Mouse (Mus musculus) forebrain, embryonic 13.5 days (tissue): ENCODE data around the gene Atp7a. TPM values are rescaled to one million over a fixed set of nuclear protein-coding genes. Genes with fewer than 3 reads are reported as not detected.
A peak's percentile ranks its signal among the peaks of the same experiment; 100 is the strongest.

Source experiments
- ATAC-seq: fragments of 200-750 bp; cut with Nextera tagmentation; 2 replicates; pipeline ENCODE4 v1.8.0; 2017
- H3K27ac ChIP-seq: fragments of 300-500 bp; sonication (generic); 2 replicates; pipeline ENCODE4 v1.5.1; 2015; ENCODE audit warnings: inconsistent platforms, mild to moderate bottlenecking, moderate library complexity
- H3K27me3 ChIP-seq: fragments of 300-500 bp; sonication (generic); 2 replicates; pipeline ENCODE4 v1.6.1; 2015; ENCODE audit warnings: mild to moderate bottlenecking, inconsistent platforms
- H3K36me3 ChIP-seq: fragments of 300-500 bp; sonication (generic); 2 replicates; pipeline ENCODE4 v1.6.1; 2015; ENCODE audit warnings: mild to moderate bottlenecking, inconsistent platforms; ENCODE audit not compliant: poor library complexity, severe bottlenecking
- H3K4me1 ChIP-seq: fragments of 300-500 bp; sonication (generic); 2 replicates; pipeline ENCODE4 v1.6.1; 2015; ENCODE audit warnings: inconsistent platforms
- H3K4me2 ChIP-seq: fragments of 300-500 bp; sonication (generic); 2 replicates; pipeline ENCODE4 v1.6.1; 2015; ENCODE audit warnings: inconsistent platforms, mild to moderate bottlenecking, moderate library complexity
- H3K4me3 ChIP-seq: fragments of 300-500 bp; sonication (generic); 2 replicates; pipeline ENCODE4 v1.5.1; 2015; ENCODE audit warnings: mild to moderate bottlenecking, inconsistent platforms
- H3K9ac ChIP-seq: fragments of 300-500 bp; sonication (generic); 2 replicates; pipeline ENCODE4 v1.6.1; 2015; ENCODE audit warnings: mild to moderate bottlenecking, inconsistent platforms
- H3K9me3 ChIP-seq: fragments of 300-500 bp; sonication (generic); replicated peaks from 2 replicates; pipeline ENCODE4 v1.6.1; 2016; ENCODE audit warnings: inconsistent platforms
- WGBS: fragments of 180-500 bp; shearing (Covaris S2); methylation state at CpG from one replicate; pipeline ENCODE4 v1.1.7; 2015; 5-methylcytosine and 5-hydroxymethylcytosine counted together
- polyA plus RNA-seq: library from polyadenylated mRNA; unstranded; fragments of >200 nt; fragmentation: Nextera tagmentation; extraction: Ambion mirVana; gene quantifications from 2 replicates; pipeline ENCODE4 v1.2.1, GENCODE M21; 2015

Gene Atp7a
- polyA plus RNA-seq, 1 experiment from 2014 or later: 16.4 TPM

GRCm38 (mm10) chrX:106085564-106085963 is 58.5 kb downstream of the Atp7a start:
- no peaks in the 10 kb centered on the region for H3K27me3 ChIP-seq
- H3K4me2 ChIP-seq: no peak overlapping the region
- H3K36me3 ChIP-seq: peaks cover 12% of the 10 kb centered on the region
- WGBS: 90% methylated on average over 2 of the region's 2 CpGs
- 0 out of 2 replicates have a peak, but pooled peaks cover 4% of the 10 kb centered on the region for H3K4me1 ChIP-seq
- ATAC-seq: no peak
- no peak overlapping the region for H3K27ac ChIP-seq
- no peaks in the 10 kb centered on the region for H3K9me3 ChIP-seq
- H3K4me3 ChIP-seq: no peak overlapping the region
- H3K9ac ChIP-seq: no peak overlapping the region

- Histone ChIP-seq H3K9me3 (no peaks in the 10 kb centered on the region), H3K4me1 (no peaks in the 10 kb centered on the region), H3K27me3 (no peaks in the 10 kb centered on the region; the same call in 1 of the 2 replicates), H3K9ac (no peak overlapping the region), H3K4me3 (no peak overlapping the region), H3K27ac (no peak overlapping the region), H3K36me3 (no peaks in the 10 kb centered on the region), H3K4me2 (no peak overlapping the region)
- ATAC-seq: peak; percentile 45; the same call in 1 of the 2 replicates
- 32% methylated on average over 5 of the region's 5 CpGs for WGBS
Measured at GRCm38 (mm10) chrX:106092939-106093338, 65.9 kb downstream of the Atp7a start.

GRCm38 (mm10) chrX:106105464-106105863 is 78.4 kb downstream of the Atp7a start:
- peaks cover 15% of the 10 kb centered on the region for H3K36me3 ChIP-seq
- no peaks in the 10 kb centered on the region for H3K4me1 ChIP-seq
- ATAC-seq: 0 out of 2 replicates have a peak, but pooled peaks have one; percentile 16
- no peak overlapping the region for H3K4me3 ChIP-seq
- H3K27ac ChIP-seq: no peak overlapping the region
- no peak overlapping the region for H3K9ac ChIP-seq
- 47% methylated on average over 2 of the region's 2 CpGs for WGBS
- H3K4me2 ChIP-seq: no peak overlapping the region
- H3K27me3 ChIP-seq: no peaks in the 10 kb centered on the region
- H3K9me3 ChIP-seq: no peaks in the 10 kb centered on the region

GRCm38 (mm10) chrX:106113881-106114280 is 86.8 kb downstream of the Atp7a start:
- Histone ChIP-seq H3K9ac (no peak overlapping the region), H3K4me1 (no peaks in the 10 kb centered on the region), H3K9me3 (no peaks in the 10 kb centered on the region), H3K36me3 (peaks cover 11% of the 10 kb centered on the region; the same call in 1 of the 2 replicates), H3K4me3 (no peak overlapping the region), H3K27ac (no peak overlapping the region), H3K27me3 (no peaks in the 10 kb centered on the region), H3K4me2 (no peak overlapping the region)
- ATAC-seq: no peak
- 77% methylated on average over 4 of the region's 4 CpGs for WGBS

- WGBS: 100% methylated on average over 1 of the region's 1 CpGs
- no peak overlapping the region for H3K27ac ChIP-seq
- H3K4me3 ChIP-seq: no peak overlapping the region
- no peaks in the 10 kb centered on the region for H3K4me1 ChIP-seq
- ATAC-seq: no peak
- H3K9me3 ChIP-seq: no peaks in the 10 kb centered on the region
- no peak overlapping the region for H3K4me2 ChIP-seq
- H3K27me3 ChIP-seq: no peaks in the 10 kb centered on the region
- H3K9ac ChIP-seq: no peak overlapping the region
- H3K36me3 ChIP-seq: peaks cover 15% of the 10 kb centered on the region; the same call in 1 of the 2 replicates
Measured at GRCm38 (mm10) chrX:106114674-106115073, 87.6 kb downstream of the Atp7a start.

- no peak for ATAC-seq
- no peaks in the 10 kb centered on the region for H3K9me3 ChIP-seq
- H3K4me2 ChIP-seq: no peak overlapping the region
- 94% methylated on average over 2 of the region's 2 CpGs for WGBS
- H3K4me1 ChIP-seq: no peaks in the 10 kb centered on the region
- no peak overlapping the region for H3K4me3 ChIP-seq
- H3K27ac ChIP-seq: no peak overlapping the region
- no peaks in the 10 kb centered on the region for H3K27me3 ChIP-seq
- H3K36me3 ChIP-seq: peaks cover 14% of the 10 kb centered on the region; the same call in 1 of the 2 replicates
- no peak overlapping the region for H3K9ac ChIP-seq
Measured at GRCm38 (mm10) chrX:106122823-106123222, 95.7 kb downstream of the Atp7a start.

GRCm38 (mm10) chrX:106128283-106128682 is 101.2 kb downstream of the Atp7a start:
- Histone ChIP-seq H3K27me3 (no peaks in the 10 kb centered on the region), H3K9me3 (no peaks in the 10 kb centered on the region), H3K27ac (no peak overlapping the region), H3K36me3 (peaks cover 6% of the 10 kb centered on the region; the same call in 1 of the 2 replicates), H3K9ac (no peak overlapping the region), H3K4me1 (no peaks in the 10 kb centered on the region), H3K4me2 (no peak overlapping the region), H3K4me3 (no peak overlapping the region)
- WGBS: 78% methylated on average over 6 of the region's 6 CpGs
- no peak for ATAC-seq

- Histone ChIP-seq H3K4me3 (no peak overlapping the region), H3K9ac (no peak overlapping the region), H3K36me3 (0 out of 2 replicates have a peak, but pooled peaks cover 3% of the 10 kb centered on the region), H3K9me3 (no peaks in the 10 kb centered on the region), H3K27me3 (no peaks in the 10 kb centered on the region), H3K27ac (no peak overlapping the region), H3K4me2 (no peak overlapping the region), H3K4me1 (no peaks in the 10 kb centered on the region)
- WGBS: 88% methylated on average over 4 of the region's 4 CpGs
- ATAC-seq: no peak
Measured at GRCm38 (mm10) chrX:106129877-106130276, 102.8 kb downstream of the Atp7a start.

GRCm38 (mm10) chrX:106134916-106135315 is 107.8 kb downstream of the Atp7a start:
- Histone ChIP-seq H3K27me3 (no peaks in the 10 kb centered on the region), H3K27ac (no peak overlapping the region), H3K9me3 (no peaks in the 10 kb centered on the region), H3K36me3 (no peaks in the 10 kb centered on the region), H3K4me3 (no peak overlapping the region), H3K4me2 (no peak overlapping the region), H3K9ac (no peak overlapping the region), H3K4me1 (no peaks in the 10 kb centered on the region)
- WGBS: 100% methylated on average over 3 of the region's 3 CpGs
- ATAC-seq: no peak

GRCm38 (mm10) chrX:106135484-106135883 is 108.4 kb downstream of the Atp7a start:
- Histone ChIP-seq H3K36me3 (no peaks in the 10 kb centered on the region), H3K27me3 (no peaks in the 10 kb centered on the region), H3K27ac (no peak overlapping the region), H3K9ac (no peak overlapping the region), H3K4me3 (no peak overlapping the region), H3K9me3 (no peaks in the 10 kb centered on the region), H3K4me1 (no peaks in the 10 kb centered on the region), H3K4me2 (no peak overlapping the region)
- no peak for ATAC-seq
- 92% methylated on average over 4 of the region's 4 CpGs for WGBS

GRCm38 (mm10) chrX:106135916-106136575 is 109.0 kb downstream of the Atp7a start:
- ATAC-seq: no peak
- H3K9ac ChIP-seq: no peak overlapping the region
- 79% methylated on average over 12 of the region's 12 CpGs for WGBS

GRCm38 (mm10) chrX:106139309-106140070 is 112.4 kb downstream of the Atp7a start:
- no peaks in the 10 kb centered on the region for H3K9me3 ChIP-seq
- H3K4me1 ChIP-seq: no peaks in the 10 kb centered on the region
- WGBS: 86% methylated on average over 13 of the region's 13 CpGs
- H3K4me2 ChIP-seq: no peak overlapping the region
- H3K4me3 ChIP-seq: no peak overlapping the region
- H3K27me3 ChIP-seq: no peaks in the 10 kb centered on the region
- no peak for ATAC-seq
- no peak overlapping the region for H3K9ac ChIP-seq
- H3K36me3 ChIP-seq: no peaks in the 10 kb centered on the region
- H3K27ac ChIP-seq: no peak overlapping the region

More at GRCm38 (mm10) chrX:106135916-106136575, 109.0 kb downstream of the Atp7a start:
- Histone ChIP-seq H3K27ac (no peak overlapping the region), H3K4me2 (no peak overlapping the region), H3K36me3 (no peaks in the 10 kb centered on the region), H3K27me3 (no peaks in the 10 kb centered on the region), H3K4me3 (no peak overlapping the region), H3K4me1 (no peaks in the 10 kb centered on the region), H3K9me3 (no peaks in the 10 kb centered on the region)
